ENCODE assay signal across 9 mouse cellular contexts in genomic region chr2:181363946-181364345, GRCm38 (mm10). TPM values are rescaled to one million over a fixed set of nuclear protein-coding genes. Genes with fewer than 3 reads are reported as not detected.
A peak's percentile ranks its signal among the peaks of the same experiment; 100 is the strongest.
DNase-seq lines count a peak whose midpoint lies in the region; ATAC-seq and TF ChIP-seq lines count a peak whose summit lies in the region.
"Had no signal": no experiment of that assay in that cellular context is flagged by ENCODE, and none has a peak within 500 bp of the region (broad histone marks: within the 10 kb centered on the region; RNA-seq: fewer than 3 reads in every experiment).

No protein-coding gene starts in this region.

- ATAC-seq in lung, embryonic 16.5 days (ENCODE audit: low read depth), result no peak
- ATAC-seq in limb, embryonic 12.5 days (ENCODE audit: insufficient number of reproducible peaks, insufficient read depth, low FRiP score, low TSS enrichment, low read depth), result no peak
- ATAC-seq in neural tube, embryonic 15.5 days (ENCODE audit: low FRiP score), result no peak

- peak overlapping the region; percentile 96 for H3K9ac ChIP-seq in lung, embryonic 16.5 days (ENCODE audit: low read length)
- peak overlapping the region; percentile 87 for H3K9ac ChIP-seq in limb, embryonic 12.5 days (replicated peaks)
- peak overlapping the region; percentile 92 for H3K9ac ChIP-seq in neural tube, embryonic 15.5 days (replicated peaks)

- peak overlapping the region; percentile 77 for H3K4me3 ChIP-seq in lung, embryonic 16.5 days (ENCODE audit: low read length)
- H3K4me3 ChIP-seq in lung, adult 2 months (replicated peaks; ENCODE audit: extremely low read depth, low read depth, low read length), result no peak overlapping the region
- peak overlapping the region; percentile 92 for H3K4me3 ChIP-seq in forebrain, embryonic 10.5 days
- peak overlapping the region; percentile 78 for H3K4me3 ChIP-seq in limb, embryonic 12.5 days (replicated peaks)
- H3K4me3 ChIP-seq in neural tube, embryonic 15.5 days (replicated peaks), result peak overlapping the region; percentile 88

- no peak overlapping the region for H3K27ac ChIP-seq in lung, embryonic 16.5 days (ENCODE audit: low read length)
- peak overlapping the region; percentile 95 for H3K27ac ChIP-seq in forebrain, embryonic 10.5 days
- no peak overlapping the region for H3K27ac ChIP-seq in limb, embryonic 12.5 days
- no peak overlapping the region for H3K27ac ChIP-seq in neural tube, embryonic 15.5 days (replicated peaks)

- TF ChIP-seq POLR2A in lung, adult 2 months (IDR thresholded peaks at IDR 0.05; ENCODE audit: borderline replicate concordance, extremely low read depth, low read depth, low read length), result no peak

- no peaks in the 10 kb centered on the region for H3K27me3 ChIP-seq in lung, embryonic 16.5 days (ENCODE audit: control insufficient read depth, insufficient read depth, low read depth, low read length)
- H3K27me3 ChIP-seq in forebrain, embryonic 10.5 days (ENCODE audit: poor library complexity, severe bottlenecking), result no peaks in the 10 kb centered on the region
- H3K27me3 ChIP-seq in limb, embryonic 12.5 days, result no peaks in the 10 kb centered on the region
- H3K27me3 ChIP-seq in neural tube, embryonic 15.5 days (replicated peaks), result no peaks in the 10 kb centered on the region

- no peaks in the 10 kb centered on the region for H3K9me3 ChIP-seq in lung, embryonic 16.5 days (ENCODE audit: control insufficient read depth, low read length)
- H3K9me3 ChIP-seq in forebrain, embryonic 10.5 days, result no peaks in the 10 kb centered on the region
- no peaks in the 10 kb centered on the region for H3K9me3 ChIP-seq in limb, embryonic 12.5 days
- H3K9me3 ChIP-seq in neural tube, embryonic 15.5 days (replicated peaks), result no peaks in the 10 kb centered on the region

- DNase-seq in lung, adult 2 months, result no peak
- DNase-seq in forebrain, embryonic 10.5 days (ENCODE audit: extremely low spot score, low spot score), result no peak
- no peak for DNase-seq in urinary bladder, postnatal 36 days (ENCODE audit: low spot score in 2 of 2)
- no peak for DNase-seq in cerebellum, postnatal 14 days
- no peak for DNase-seq in embryo, embryonic 9.5 days (ENCODE audit: extremely low spot score)

- H3K4me1 ChIP-seq in lung, embryonic 16.5 days (replicated peaks; ENCODE audit: control insufficient read depth, insufficient read depth, low read length), result peaks cover 25% of the 10 kb centered on the region
- H3K4me1 ChIP-seq in lung, adult 2 months (ENCODE audit: control insufficient read depth, insufficient read depth, low read length), result peaks cover 8% of the 10 kb centered on the region
- H3K4me1 ChIP-seq in forebrain, embryonic 10.5 days, result peaks cover 45% of the 10 kb centered on the region
- H3K4me1 ChIP-seq in limb, embryonic 12.5 days (replicated peaks), result peaks cover 26% of the 10 kb centered on the region
- peaks cover 45% of the 10 kb centered on the region for H3K4me1 ChIP-seq in neural tube, embryonic 15.5 days

- H3K36me3 ChIP-seq in lung, embryonic 16.5 days (ENCODE audit: control insufficient read depth, insufficient read depth, low read length), result peaks cover 22% of the 10 kb centered on the region
- peaks cover 65% of the 10 kb centered on the region for H3K36me3 ChIP-seq in forebrain, embryonic 10.5 days (replicated peaks)
- H3K36me3 ChIP-seq in limb, embryonic 12.5 days, result peaks cover 54% of the 10 kb centered on the region
- peaks cover 39% of the 10 kb centered on the region for H3K36me3 ChIP-seq in neural tube, embryonic 15.5 days

- no peak for TF ChIP-seq CTCF in lung, adult 2 months (IDR thresholded peaks at IDR 0.05; ENCODE audit: insufficient read depth, low read length)

- 76% methylated on average over 3 of the region's 3 CpGs for whole genome bisulfite sequencing in lung, embryonic 16.5 days
- WGBS in lung, adult 2 months, result 74% methylated on average over 3 of the region's 3 CpGs
- WGBS in forebrain, embryonic 10.5 days, result 77% methylated on average over 3 of the region's 3 CpGs
- WGBS in limb, embryonic 12.5 days, result 77% methylated on average over 3 of the region's 3 CpGs
- 87% methylated on average over 3 of the region's 3 CpGs for WGBS in neural tube, embryonic 15.5 days

- H3K4me2 ChIP-seq in lung, embryonic 16.5 days (ENCODE audit: low read depth, low read length), result peak overlapping the region; percentile 97
- peak overlapping the region; percentile 94 for H3K4me2 ChIP-seq in limb, embryonic 12.5 days
- peak overlapping the region; percentile 97 for H3K4me2 ChIP-seq in neural tube, embryonic 15.5 days

RNA-seq across cellular contexts. Expression of gene Zgpat, which starts 0.8 kb away (rescaled TPM):
- 39.2 and 39.4 TPM in 2 replicates for polyA plus RNA-seq in lung, embryonic 16.5 days (2015; fragmentation: Nextera tagmentation; extraction: Ambion mirVana)
- 39.0 and 44.0 TPM in 2 replicates for polyA plus RNA-seq in lung, adult 2 months (2012; rRNA removed)
- polyA plus RNA-seq in forebrain, embryonic 10.5 days (2016; fragmentation: Nextera tagmentation; extraction: Ambion mirVana), result 43.7 and 47.4 TPM in 2 replicates
- 54.9 and 59.4 TPM in 2 replicates for polyA plus RNA-seq in limb, embryonic 12.5 days (2016; fragmentation: Nextera tagmentation; extraction: Ambion mirVana)
- 71.1 and 81.9 TPM in 2 replicates for polyA plus RNA-seq in neural tube, embryonic 15.5 days (2015; fragmentation: Nextera tagmentation; extraction: Ambion mirVana)

RNA-seq across cellular contexts. Expression of gene Arfrp1, which starts 1.3 kb away (rescaled TPM):
- polyA plus RNA-seq in lung, embryonic 16.5 days (2015; fragmentation: Nextera tagmentation; extraction: Ambion mirVana), result 60.8 and 62.0 TPM in 2 replicates
- 29.1 and 42.9 TPM in 2 replicates for polyA plus RNA-seq in lung, adult 2 months (2012; rRNA removed)
- polyA plus RNA-seq in forebrain, embryonic 10.5 days (2016; fragmentation: Nextera tagmentation; extraction: Ambion mirVana), result 80.0 and 84.5 TPM in 2 replicates
- polyA plus RNA-seq in limb, embryonic 12.5 days (2016; fragmentation: Nextera tagmentation; extraction: Ambion mirVana), result 77.1 and 79.5 TPM in 2 replicates
- 83.5 and 83.7 TPM in 2 replicates for polyA plus RNA-seq in neural tube, embryonic 15.5 days (2015; fragmentation: Nextera tagmentation; extraction: Ambion mirVana)

RNA-seq across cellular contexts. Expression of gene Lime1, which starts 15.9 kb away (rescaled TPM):
- 20.7 and 24.0 TPM in 2 replicates for polyA plus RNA-seq in lung, embryonic 16.5 days (2015; fragmentation: Nextera tagmentation; extraction: Ambion mirVana)
- 60.5 and 89.8 TPM in 2 replicates for polyA plus RNA-seq in lung, adult 2 months (2012; rRNA removed)
- 29.8 TPM in 2 replicates for polyA plus RNA-seq in forebrain, embryonic 10.5 days (2016; fragmentation: Nextera tagmentation; extraction: Ambion mirVana)
- 29.9 and 35.2 TPM in 2 replicates for polyA plus RNA-seq in limb, embryonic 12.5 days (2016; fragmentation: Nextera tagmentation; extraction: Ambion mirVana)
- polyA plus RNA-seq in neural tube, embryonic 15.5 days (2015; fragmentation: Nextera tagmentation; extraction: Ambion mirVana), result 44.8 and 52.5 TPM in 2 replicates

RNA-seq across cellular contexts. Expression of gene Rtel1, which starts 44.4 kb away (rescaled TPM):
- 47.2 and 47.8 TPM in 2 replicates for polyA plus RNA-seq in lung, embryonic 16.5 days (2015; fragmentation: Nextera tagmentation; extraction: Ambion mirVana)
- polyA plus RNA-seq in lung, adult 2 months (2012; rRNA removed), result 23.1 and 41.0 TPM in 2 replicates
- polyA plus RNA-seq in forebrain, embryonic 10.5 days (2016; fragmentation: Nextera tagmentation; extraction: Ambion mirVana), result 81.3 and 83.6 TPM in 2 replicates
- polyA plus RNA-seq in limb, embryonic 12.5 days (2016; fragmentation: Nextera tagmentation; extraction: Ambion mirVana), result 58.8 and 69.9 TPM in 2 replicates
- 37.3 and 39.4 TPM in 2 replicates for polyA plus RNA-seq in neural tube, embryonic 15.5 days (2015; fragmentation: Nextera tagmentation; extraction: Ambion mirVana)

RNA-seq across cellular contexts. Expression of gene Stmn3, which starts 49.6 kb away (rescaled TPM):
- 4.8 and 9.3 TPM in 2 replicates for polyA plus RNA-seq in lung, embryonic 16.5 days (2015; fragmentation: Nextera tagmentation; extraction: Ambion mirVana)
- polyA plus RNA-seq in lung, adult 2 months (2012; rRNA removed), result 0.13 TPM in 1 of 2 replicates, not detected in the other
- polyA plus RNA-seq in forebrain, embryonic 10.5 days (2016; fragmentation: Nextera tagmentation; extraction: Ambion mirVana), result 56.4 and 76.0 TPM in 2 replicates
- polyA plus RNA-seq in limb, embryonic 12.5 days (2016; fragmentation: Nextera tagmentation; extraction: Ambion mirVana), result 0.56 and 5.2 TPM in 2 replicates
- polyA plus RNA-seq in neural tube, embryonic 15.5 days (2015; fragmentation: Nextera tagmentation; extraction: Ambion mirVana), result 1,381 and 1,726 TPM in 2 replicates
- polyA plus RNA-seq: spleen, adult 2 months had no signal
